Mouse (Mus musculus): ENCODE measurements around the gene Stxbp4. TPM values are rescaled to one million over a fixed set of nuclear protein-coding genes. Genes with fewer than 3 reads are reported as not detected.

Gene Stxbp4
- polyA plus RNA-seq, 1 experiment from 2014 or later: 16.0 TPM

DNA sequence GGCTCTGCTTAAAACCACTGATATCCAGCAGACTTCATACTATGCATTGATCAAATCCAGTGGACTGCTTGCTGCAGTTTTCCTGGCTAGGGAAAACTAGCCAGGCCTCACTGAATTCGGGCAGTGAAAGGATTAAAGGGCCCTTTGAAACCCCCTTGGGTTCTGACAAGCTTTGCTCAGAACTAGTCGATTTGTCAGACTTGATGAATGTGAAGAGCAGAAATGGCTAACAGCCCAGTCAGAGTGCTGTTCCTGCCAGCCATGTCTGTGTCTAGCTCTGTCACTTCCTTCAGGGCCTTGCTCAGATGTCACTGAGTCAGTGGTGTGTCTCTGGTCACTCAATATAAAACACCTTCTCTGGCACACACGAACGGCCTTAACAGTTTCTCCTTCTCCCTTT, 136.0 kb downstream of the Stxbp4 start:
- H3K27ac ChIP-seq (ENCODE audit: low read length): no peak overlapping the region
- H3K4me2 ChIP-seq (ENCODE audit: low read depth, low read length): no peak overlapping the region
- H3K27me3 ChIP-seq (ENCODE audit: control insufficient read depth, insufficient read depth, low read length): no peaks in the 10 kb centered on the region
- no peak overlapping the region for H3K4me3 ChIP-seq (replicated peaks; ENCODE audit: low read length)
- H3K4me1 ChIP-seq (ENCODE audit: control insufficient read depth, insufficient read depth, low read length): no peaks in the 10 kb centered on the region
- no peaks in the 10 kb centered on the region for H3K9me3 ChIP-seq (replicated peaks; ENCODE audit: control insufficient read depth, low read length)
- H3K9ac ChIP-seq (ENCODE audit: low read length): no peak overlapping the region
- WGBS: 73% methylated on average over 4 of the region's 4 CpGs
- ATAC-seq (ENCODE audit: insufficient read depth, low FRiP score): no peak
- no peaks in the 10 kb centered on the region for H3K36me3 ChIP-seq (ENCODE audit: control insufficient read depth, insufficient read depth, low read length)

DNA sequence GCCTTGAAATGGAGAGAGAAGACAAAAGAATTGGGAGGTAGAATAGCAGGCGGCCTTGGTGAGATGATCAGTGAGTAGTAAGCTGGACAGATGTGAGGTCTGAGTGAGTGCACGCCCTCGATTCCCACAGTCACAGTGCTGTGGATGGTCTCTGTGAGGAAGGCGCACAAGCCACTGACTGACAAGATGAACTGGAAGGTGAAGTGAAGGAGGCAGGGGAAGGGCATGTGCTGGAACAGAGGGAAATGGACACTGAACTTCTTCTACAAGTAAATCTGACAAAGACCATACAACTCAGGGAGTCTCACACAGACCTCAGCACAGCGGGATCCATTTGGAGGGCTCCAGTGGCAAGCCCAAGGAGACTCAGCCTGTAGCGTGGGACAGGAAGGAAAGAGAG, 138.0 kb downstream of the Stxbp4 start:
- Histone ChIP-seq H3K27me3 (ENCODE audit: control insufficient read depth, insufficient read depth, low read length) (no peaks in the 10 kb centered on the region), H3K36me3 (ENCODE audit: control insufficient read depth, insufficient read depth, low read length) (no peaks in the 10 kb centered on the region), H3K4me1 (ENCODE audit: control insufficient read depth, insufficient read depth, low read length) (no peaks in the 10 kb centered on the region), H3K4me2 (ENCODE audit: low read depth, low read length) (no peak overlapping the region), H3K27ac (ENCODE audit: low read length) (no peak overlapping the region), H3K9ac (ENCODE audit: low read length) (no peak overlapping the region), H3K9me3 (replicated peaks; ENCODE audit: control insufficient read depth, low read length) (no peaks in the 10 kb centered on the region), H3K4me3 (replicated peaks; ENCODE audit: low read length) (no peak overlapping the region)
- no peak for ATAC-seq (ENCODE audit: insufficient read depth, low FRiP score)
- 88% methylated on average over 6 of the region's 6 CpGs for WGBS

- Histone ChIP-seq H3K27me3 (ENCODE audit: control insufficient read depth, insufficient read depth, low read length) (no peaks in the 10 kb centered on the region), H3K4me1 (ENCODE audit: control insufficient read depth, insufficient read depth, low read length) (no peaks in the 10 kb centered on the region), H3K9me3 (replicated peaks; ENCODE audit: control insufficient read depth, low read length) (no peaks in the 10 kb centered on the region), H3K9ac (ENCODE audit: low read length) (no peak overlapping the region), H3K36me3 (ENCODE audit: control insufficient read depth, insufficient read depth, low read length) (no peaks in the 10 kb centered on the region), H3K27ac (ENCODE audit: low read length) (no peak overlapping the region), H3K4me3 (replicated peaks; ENCODE audit: low read length) (no peak overlapping the region), H3K4me2 (ENCODE audit: low read depth, low read length) (no peak overlapping the region)
- 53% methylated on average over 5 of the region's 5 CpGs for WGBS
- no peak for ATAC-seq (ENCODE audit: insufficient read depth, low FRiP score)
Observed at GRCm38 (mm10) chr11:90498461-90498860, 139.4 kb downstream of the Stxbp4 start.

DNA sequence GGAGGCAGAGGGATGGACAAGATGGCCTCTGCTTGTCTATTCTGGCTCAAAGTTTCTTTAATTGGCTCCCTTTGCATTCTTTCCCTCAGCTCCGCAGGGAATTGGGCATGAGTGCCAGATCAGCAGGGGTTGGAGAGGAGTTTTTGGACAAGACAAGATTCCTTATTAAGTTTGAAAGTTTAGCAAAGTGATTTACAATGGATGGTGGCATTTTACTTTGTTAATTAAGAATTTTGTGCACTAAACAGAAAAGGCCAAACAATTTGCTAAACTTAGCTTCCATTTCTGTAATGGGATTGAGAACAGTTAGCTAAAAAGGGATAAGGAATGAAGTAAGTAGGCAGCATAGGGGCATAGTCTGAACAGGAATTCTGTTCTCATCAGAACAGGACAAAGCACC, 142.9 kb downstream of the Stxbp4 start:
- Histone ChIP-seq H3K36me3 (ENCODE audit: control insufficient read depth, insufficient read depth, low read length) (no peaks in the 10 kb centered on the region), H3K4me2 (ENCODE audit: low read depth, low read length) (no peak overlapping the region), H3K27ac (ENCODE audit: low read length) (no peak overlapping the region), H3K27me3 (ENCODE audit: control insufficient read depth, insufficient read depth, low read length) (no peaks in the 10 kb centered on the region), H3K9me3 (replicated peaks; ENCODE audit: control insufficient read depth, low read length) (no peaks in the 10 kb centered on the region), H3K4me3 (replicated peaks; ENCODE audit: low read length) (no peak overlapping the region), H3K4me1 (ENCODE audit: control insufficient read depth, insufficient read depth, low read length) (no peaks in the 10 kb centered on the region), H3K9ac (ENCODE audit: low read length) (no peak overlapping the region)
- ATAC-seq (ENCODE audit: insufficient read depth, low FRiP score): no peak
- 82% methylated on average over 1 of the region's 1 CpGs for WGBS

DNA sequence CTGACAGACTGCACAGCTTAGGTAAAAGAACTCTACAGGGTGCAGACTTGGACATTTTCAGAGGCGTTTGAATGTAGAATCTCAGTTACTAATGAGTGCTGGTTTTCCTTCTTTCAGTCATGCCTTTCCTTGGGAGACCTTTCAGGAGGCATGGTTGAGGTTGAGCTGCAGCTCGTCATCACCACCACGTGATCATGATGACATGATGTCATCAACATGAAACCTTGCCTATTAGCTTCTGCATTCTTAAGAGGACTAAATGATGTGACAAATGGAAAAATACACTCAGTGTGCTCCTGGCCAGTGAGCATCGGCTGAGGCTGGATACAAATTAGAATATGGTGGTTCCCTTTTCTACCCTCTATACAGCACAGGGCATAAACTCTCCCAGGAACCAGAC, 145.4 kb downstream of the Stxbp4 start:
- H3K4me2 ChIP-seq (ENCODE audit: low read depth, low read length): no peak overlapping the region
- no peak overlapping the region for H3K27ac ChIP-seq (ENCODE audit: low read length)
- 92% methylated on average over 4 of the region's 4 CpGs for WGBS
- H3K9me3 ChIP-seq (replicated peaks; ENCODE audit: control insufficient read depth, low read length): no peaks in the 10 kb centered on the region
- no peaks in the 10 kb centered on the region for H3K36me3 ChIP-seq (ENCODE audit: control insufficient read depth, insufficient read depth, low read length)
- no peak for ATAC-seq (ENCODE audit: insufficient read depth, low FRiP score)
- H3K27me3 ChIP-seq (ENCODE audit: control insufficient read depth, insufficient read depth, low read length): no peaks in the 10 kb centered on the region
- no peak overlapping the region for H3K9ac ChIP-seq (ENCODE audit: low read length)
- no peak overlapping the region for H3K4me3 ChIP-seq (replicated peaks; ENCODE audit: low read length)
- H3K4me1 ChIP-seq (ENCODE audit: control insufficient read depth, insufficient read depth, low read length): no peaks in the 10 kb centered on the region

DNA sequence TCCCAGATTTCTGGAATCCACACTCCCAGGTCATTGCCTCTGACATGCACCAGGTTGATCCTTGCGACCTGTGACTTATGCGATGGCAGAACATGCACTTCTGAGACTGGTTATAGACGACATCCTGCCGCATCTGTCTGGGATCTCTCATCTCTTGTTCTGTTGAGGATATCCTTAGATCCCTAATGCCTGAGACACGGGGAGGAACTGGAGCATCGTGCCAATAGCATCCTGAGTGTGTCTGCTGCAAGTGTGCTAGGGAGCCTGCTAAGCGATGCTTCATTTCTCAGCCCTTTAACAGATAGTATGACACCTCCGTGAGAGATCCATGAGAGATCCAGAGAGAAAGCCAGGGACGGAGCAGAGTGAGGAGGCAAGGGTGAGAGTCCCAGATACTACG, 148.7 kb downstream of the Stxbp4 start:
- ATAC-seq (ENCODE audit: insufficient read depth, low FRiP score): no peak
- no peak overlapping the region for H3K4me2 ChIP-seq (ENCODE audit: low read depth, low read length)
- H3K36me3 ChIP-seq (ENCODE audit: control insufficient read depth, insufficient read depth, low read length): no peaks in the 10 kb centered on the region
- H3K9me3 ChIP-seq (replicated peaks; ENCODE audit: control insufficient read depth, low read length): no peaks in the 10 kb centered on the region
- no peaks in the 10 kb centered on the region for H3K27me3 ChIP-seq (ENCODE audit: control insufficient read depth, insufficient read depth, low read length)
- 86% methylated on average over 10 of the region's 10 CpGs for WGBS
- no peak overlapping the region for H3K4me3 ChIP-seq (replicated peaks; ENCODE audit: low read length)
- H3K27ac ChIP-seq (ENCODE audit: low read length): no peak overlapping the region
- no peaks in the 10 kb centered on the region for H3K4me1 ChIP-seq (ENCODE audit: control insufficient read depth, insufficient read depth, low read length)
- no peak overlapping the region for H3K9ac ChIP-seq (ENCODE audit: low read length)

DNA sequence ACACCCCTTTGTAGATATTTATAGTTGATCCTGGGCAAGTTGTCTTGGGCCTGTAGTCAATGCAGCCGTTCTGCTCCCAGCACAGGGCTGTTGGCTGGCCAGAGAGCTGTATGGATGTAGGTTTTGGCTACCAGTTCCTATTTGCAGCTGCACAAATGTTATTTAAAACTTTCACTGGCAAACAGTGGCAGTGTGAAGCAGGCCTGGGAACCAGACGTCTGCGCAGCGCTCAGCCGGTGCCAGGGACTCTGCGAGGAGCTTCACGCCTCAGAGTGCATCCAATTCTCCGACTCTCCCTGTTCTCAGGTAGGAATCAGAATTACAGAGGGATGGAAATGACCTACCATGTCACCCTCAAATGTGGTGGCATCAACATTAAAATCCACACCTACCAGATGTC, 150.2 kb downstream of the Stxbp4 start:
- no peaks in the 10 kb centered on the region for H3K9me3 ChIP-seq (replicated peaks; ENCODE audit: control insufficient read depth, low read length)
- 94% methylated on average over 8 of the region's 8 CpGs for WGBS

GRCm38 (mm10) chr11:90484750-90485637, 152.9 kb downstream of the Stxbp4 start:
- no peaks in the 10 kb centered on the region for H3K36me3 ChIP-seq (ENCODE audit: control insufficient read depth, insufficient read depth, low read length)
- no peaks in the 10 kb centered on the region for H3K9me3 ChIP-seq (replicated peaks; ENCODE audit: control insufficient read depth, low read length)
- no peak overlapping the region for H3K27ac ChIP-seq (ENCODE audit: low read length)
- no peak overlapping the region for H3K9ac ChIP-seq (ENCODE audit: low read length)
- H3K4me1 ChIP-seq (ENCODE audit: control insufficient read depth, insufficient read depth, low read length): no peaks in the 10 kb centered on the region
- no peaks in the 10 kb centered on the region for H3K27me3 ChIP-seq (ENCODE audit: control insufficient read depth, insufficient read depth, low read length)
- H3K4me2 ChIP-seq (ENCODE audit: low read depth, low read length): no peak overlapping the region
- ATAC-seq (ENCODE audit: insufficient read depth, low FRiP score): no peak
- H3K4me3 ChIP-seq (replicated peaks; ENCODE audit: low read length): no peak overlapping the region
- 87% methylated on average over 14 of the region's 14 CpGs for WGBS

More for the DNA sequence above, 150.2 kb downstream of the Stxbp4 start:
- Histone ChIP-seq H3K9ac (ENCODE audit: low read length) (no peak overlapping the region), H3K4me3 (replicated peaks; ENCODE audit: low read length) (no peak overlapping the region), H3K4me1 (ENCODE audit: control insufficient read depth, insufficient read depth, low read length) (no peaks in the 10 kb centered on the region), H3K27ac (ENCODE audit: low read length) (no peak overlapping the region), H3K4me2 (ENCODE audit: low read depth, low read length) (no peak overlapping the region), H3K36me3 (ENCODE audit: control insufficient read depth, insufficient read depth, low read length) (no peaks in the 10 kb centered on the region), H3K27me3 (ENCODE audit: control insufficient read depth, insufficient read depth, low read length) (no peaks in the 10 kb centered on the region)
- ATAC-seq (ENCODE audit: insufficient read depth, low FRiP score): no peak

DNA sequence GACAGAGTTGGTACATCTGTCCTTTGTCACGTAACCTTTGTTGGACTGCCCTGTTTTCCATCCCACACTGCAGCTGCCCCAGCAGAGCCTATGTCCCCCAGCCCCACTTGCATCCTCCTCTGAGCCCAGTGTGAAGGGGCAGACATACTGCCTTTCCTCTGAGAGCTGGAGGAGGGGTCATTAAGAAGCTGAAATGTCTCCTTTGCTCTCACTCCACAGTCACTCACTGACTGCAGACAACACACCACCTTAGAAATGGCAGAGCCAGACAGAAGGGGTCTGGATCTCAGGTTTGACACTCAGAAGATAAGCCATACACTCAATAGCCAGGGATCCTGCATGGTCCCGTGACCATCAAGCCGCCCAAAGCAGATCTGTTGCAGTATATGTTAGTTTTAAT, 154.1 kb downstream of the Stxbp4 start:
- no peaks in the 10 kb centered on the region for H3K4me1 ChIP-seq (ENCODE audit: control insufficient read depth, insufficient read depth, low read length)
- H3K9ac ChIP-seq (ENCODE audit: low read length): no peak overlapping the region
- H3K27ac ChIP-seq (ENCODE audit: low read length): no peak overlapping the region
- WGBS: 94% methylated on average over 3 of the region's 3 CpGs
- H3K4me3 ChIP-seq (replicated peaks; ENCODE audit: low read length): no peak overlapping the region
- H3K4me2 ChIP-seq (ENCODE audit: low read depth, low read length): no peak overlapping the region
- no peak for ATAC-seq (ENCODE audit: insufficient read depth, low FRiP score)
- H3K27me3 ChIP-seq (ENCODE audit: control insufficient read depth, insufficient read depth, low read length): no peaks in the 10 kb centered on the region
- H3K36me3 ChIP-seq (ENCODE audit: control insufficient read depth, insufficient read depth, low read length): no peaks in the 10 kb centered on the region
- H3K9me3 ChIP-seq (replicated peaks; ENCODE audit: control insufficient read depth, low read length): no peaks in the 10 kb centered on the region

Measured in stomach, embryonic 16.5 days (tissue).